Mouse (Mus musculus) brain, embryonic 14.5 days (tissue): ENCODE measurements around the gene Sec62.

Source experiments
- CTCF ChIP-seq: fragments of 200-500 bp; IDR thresholded peaks from 2 replicates; pipeline ENCODE4 v1.5.1; 2012; ENCODE audit warnings: inconsistent platforms, mild to moderate bottlenecking, moderate library complexity, borderline replicate concordance; ENCODE audit not compliant: insufficient read depth, insufficient read length; ENCODE audit errors: extremely low read depth
- POLR2A ChIP-seq: fragments of 200-500 bp; IDR thresholded peaks from 2 replicates; pipeline ENCODE4 v1.6.1; 2012; ENCODE audit warnings: mild to moderate bottlenecking, inconsistent platforms, borderline replicate concordance; ENCODE audit not compliant: poor library complexity, insufficient read depth, insufficient read length, severe bottlenecking; ENCODE audit errors: extremely low read depth

- peak; percentile 85 for TF ChIP-seq POLR2A
- no peak for TF ChIP-seq CTCF
These were observed at the start of gene Sec62 for GRCm38 (mm10) chr3:30792737-30793402.
